Mouse (Mus musculus): Measurements from ENCODE around the gene Otos.

DNA sequence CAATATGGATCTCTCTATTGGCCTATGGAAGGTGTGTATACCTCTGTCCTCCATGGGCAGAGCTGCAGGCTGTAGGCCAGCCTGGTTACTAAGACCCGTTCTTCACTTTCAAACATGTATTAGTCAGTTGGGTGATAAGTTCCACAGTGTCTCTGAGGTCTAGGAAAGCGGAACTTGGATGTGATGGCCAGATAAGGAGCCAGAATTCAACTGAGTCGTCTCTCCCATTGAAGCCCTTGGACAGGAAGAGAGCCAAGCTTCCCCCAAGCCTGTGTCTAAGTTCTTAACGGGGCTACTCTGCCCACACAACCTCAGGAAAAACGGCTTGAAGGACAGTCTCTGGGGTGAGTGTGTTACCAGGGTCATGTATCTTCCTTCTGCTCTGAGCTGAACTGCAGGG lies 10.8 kb upstream of the Otos start:
- no peak for TF ChIP-seq TAL1 (conservative IDR thresholded peaks at IDR 0.05; ENCODE audit: low read depth, low read length)
- no peak for TF ChIP-seq CTCF (IDR thresholded peaks at IDR 0.05; ENCODE audit: low read depth, low read length)
- no peak for TF ChIP-seq GATA2 (IDR thresholded peaks at IDR 0.05; ENCODE audit: borderline replicate concordance, low read depth, low read length)
